Mouse (Mus musculus): ENCODE results near the gene Ctbp1.
A peak's percentile ranks its signal among the peaks of the same experiment; 100 is the strongest.

DNA sequence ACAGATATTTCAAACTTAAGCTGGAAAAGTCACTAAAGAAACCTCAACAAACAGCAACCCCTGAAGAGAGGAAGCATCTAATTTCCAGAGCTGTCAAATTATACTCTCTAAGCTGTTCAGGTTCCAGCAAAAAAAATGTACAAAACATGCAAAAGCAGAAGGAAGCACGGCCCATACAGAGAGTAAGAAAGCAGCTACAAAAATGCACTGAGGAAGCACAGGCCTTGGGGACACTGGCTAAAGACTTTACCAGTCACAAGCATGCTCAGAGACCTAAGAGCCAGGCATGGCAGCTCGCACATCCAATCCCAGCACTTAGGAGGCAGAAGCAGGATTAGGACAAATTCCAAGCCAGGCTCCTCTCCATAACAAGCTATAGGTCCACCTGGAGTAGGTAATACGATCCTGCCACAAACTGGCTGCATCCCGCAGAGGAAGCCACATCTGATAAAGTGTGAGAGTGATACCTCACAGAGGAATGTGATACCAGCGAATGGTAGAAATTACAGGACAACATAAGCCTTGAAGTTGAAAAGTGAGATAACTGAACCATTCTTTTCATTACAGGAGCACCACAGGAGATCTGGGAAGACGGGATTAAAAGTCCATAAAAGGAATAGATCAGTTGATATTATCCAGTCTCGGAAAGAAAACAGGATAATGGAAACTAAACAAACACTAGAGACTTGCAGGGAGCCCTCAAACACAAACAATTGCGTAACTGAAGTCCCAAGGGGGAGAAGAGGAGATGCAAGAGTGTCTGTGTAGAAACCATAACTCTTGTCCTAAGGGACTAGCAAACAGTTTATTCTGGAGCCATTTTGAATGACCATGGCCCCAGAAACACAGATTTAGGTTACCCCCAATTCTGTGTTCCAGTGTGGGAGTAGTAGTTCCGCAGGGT lies 51.7 kb downstream of the Ctbp1 start:
- no peak for TF ChIP-seq CTCF (IDR thresholded peaks at IDR 0.05 in 2 of 3, conservative IDR thresholded peaks at IDR 0.05 in 1 of 3; ENCODE audit: control insufficient read depth in 1 of 3, insufficient read depth in 1 of 3, low read depth in 2 of 3, low read length in 3 of 3, poor library complexity in 1 of 3, severe bottlenecking in 1 of 3)
- no peak for TF ChIP-seq ELF1 (IDR thresholded peaks at IDR 0.05; ENCODE audit: low read depth, low read length)
- peak; percentile 47 to 52; a peak in 2 of 4 replicates for TF ChIP-seq EP300 (IDR thresholded peaks at IDR 0.05; ENCODE audit: low read depth in 1 of 2, low read length in 2 of 2)
- TF ChIP-seq MEF2A (IDR thresholded peaks at IDR 0.05; ENCODE audit: extremely low read depth, insufficient replicate concordance, low read depth, low read length, poor library complexity, severe bottlenecking), result no peak
- no peak for TF ChIP-seq MAX (IDR thresholded peaks at IDR 0.05; ENCODE audit: low read length)
- no peak for TF ChIP-seq USF1 (IDR thresholded peaks at IDR 0.05; ENCODE audit: low read depth, low read length)
- TF ChIP-seq TBP (IDR thresholded peaks at IDR 0.05; ENCODE audit: low read depth, low read length), result no peak
- TF ChIP-seq POLR2A (IDR thresholded peaks at IDR 0.05; ENCODE audit: control insufficient read depth in 1 of 2, insufficient read depth in 1 of 2, low read depth in 1 of 2, low read length in 2 of 2, poor library complexity in 1 of 2), result no peak
- no peak for TF ChIP-seq GABPA (IDR thresholded peaks at IDR 0.05; ENCODE audit: low read depth, low read length)
- TF ChIP-seq HCFC1 (IDR thresholded peaks at IDR 0.05; ENCODE audit: low read depth, low read length), result no peak
- no peak for TF ChIP-seq E2F4 (IDR thresholded peaks at IDR 0.05; ENCODE audit: borderline replicate concordance, low read depth, low read length)
- no peak for TF ChIP-seq ZNF384 (IDR thresholded peaks at IDR 0.05; ENCODE audit: low read depth, low read length)
- no peak for TF ChIP-seq CHD1 (IDR thresholded peaks at IDR 0.05; ENCODE audit: low read depth, low read length)
- TF ChIP-seq POLR2AphosphoS2 (IDR thresholded peaks at IDR 0.05; ENCODE audit: low read length), result no peak

All from MEL (cell line).